Comparison of ENCODE assay signal across 9 mouse cellular contexts in genomic region chr12:36317036-36317819, GRCm38 (mm10). TPM values are rescaled to one million over a fixed set of nuclear protein-coding genes. Genes with fewer than 3 reads are reported as not detected.
A peak's percentile ranks its signal among the peaks of the same experiment; 100 is the strongest.
DNase-seq lines count a peak whose midpoint lies in the region; ATAC-seq and TF ChIP-seq lines count a peak whose summit lies in the region.
"Had no signal": no experiment of that assay in that cellular context is flagged by ENCODE, and none has a peak within 500 bp of the region (broad histone marks: within the 10 kb centered on the region; RNA-seq: fewer than 3 reads in every experiment).

No protein-coding gene starts in this region.

- H3K36me3 ChIP-seq in forebrain, postnatal 0 days (ENCODE audit: insufficient read depth) = no peaks in the 10 kb centered on the region
- no peaks in the 10 kb centered on the region for H3K36me3 ChIP-seq in hindbrain, embryonic 16.5 days (ENCODE audit: control insufficient read depth, insufficient read depth, low read length)
- H3K36me3 ChIP-seq in midbrain, postnatal 0 days (ENCODE audit: insufficient read depth, low read length) = no peaks in the 10 kb centered on the region
- no peaks in the 10 kb centered on the region for H3K36me3 ChIP-seq in stomach, embryonic 14.5 days (ENCODE audit: control insufficient read depth, insufficient read depth, low read length)

- no peaks in the 10 kb centered on the region for H3K9me3 ChIP-seq in forebrain, postnatal 0 days (ENCODE audit: low read length)
- H3K9me3 ChIP-seq in hindbrain, embryonic 16.5 days (ENCODE audit: control insufficient read depth, low read length) = no peaks in the 10 kb centered on the region
- no peaks in the 10 kb centered on the region for H3K9me3 ChIP-seq in midbrain, postnatal 0 days (ENCODE audit: low read length)
- H3K9me3 ChIP-seq in stomach, embryonic 14.5 days (ENCODE audit: control insufficient read depth, low read depth, low read length) = no peaks in the 10 kb centered on the region

- H3K27ac ChIP-seq in layer of hippocampus, adult 2 months = no peak overlapping the region
- H3K27ac ChIP-seq in forebrain, postnatal 0 days (ENCODE audit: low read depth, low read length) = no peak overlapping the region
- H3K27ac ChIP-seq in hindbrain, embryonic 16.5 days (ENCODE audit: low read depth, low read length) = no peak overlapping the region; the same call in 1 of the 2 replicates
- no peak overlapping the region for H3K27ac ChIP-seq in midbrain, postnatal 0 days (ENCODE audit: low read depth, low read length)
- no peak overlapping the region for H3K27ac ChIP-seq in stomach, embryonic 14.5 days (ENCODE audit: low read length)

- peak overlapping the region; percentile 19 for H3K9ac ChIP-seq in forebrain, postnatal 0 days
- H3K9ac ChIP-seq in hindbrain, embryonic 16.5 days (ENCODE audit: low read depth, low read length) = peak overlapping the region; percentile 60
- H3K9ac ChIP-seq in midbrain, postnatal 0 days (replicated peaks; ENCODE audit: low read length, poor library complexity, severe bottlenecking) = 0 out of 2 replicates have a peak overlapping the region, but pooled peaks have one; percentile 20
- H3K9ac ChIP-seq in stomach, embryonic 14.5 days (replicated peaks; ENCODE audit: low read depth, low read length) = no peak overlapping the region; the same call in 1 of the 2 replicates

- 2% methylated on average over 30 of the region's 30 CpGs for WGBS in forebrain, postnatal 0 days
- WGBS in hindbrain, embryonic 16.5 days = 2% methylated on average over 30 of the region's 30 CpGs
- WGBS in midbrain, postnatal 0 days = 1% methylated on average over 30 of the region's 30 CpGs
- WGBS in stomach, embryonic 14.5 days = 3% methylated on average over 30 of the region's 30 CpGs

- peak in 1 of 2 experiments; percentile 23 for DNase-seq in layer of hippocampus, adult 2 months (ENCODE audit: low spot score in 2 of 2)
- DNase-seq in layer of hippocampus, adult 9-10 months (ENCODE audit: low spot score) = no peak
- DNase-seq in c-Kit-positive CD71-positive TER-119-positive erythroid progenitor cells, embryonic 14.5 days (ENCODE audit: low spot score) = peak; percentile 3
- peak; percentile 63 for DNase-seq in forebrain, postnatal 0 days
- peak; percentile 33 for DNase-seq in liver
- DNase-seq in midbrain, postnatal 0 days (ENCODE audit: low spot score) = peak; percentile 68

- no peaks in the 10 kb centered on the region for H3K27me3 ChIP-seq in forebrain, postnatal 0 days (ENCODE audit: insufficient read depth, low read length)
- no peaks in the 10 kb centered on the region; the same call in 1 of the 2 replicates for H3K27me3 ChIP-seq in hindbrain, embryonic 16.5 days (replicated peaks; ENCODE audit: control insufficient read depth, insufficient read depth, low read length)
- H3K27me3 ChIP-seq in midbrain, postnatal 0 days (ENCODE audit: insufficient read depth, low read length) = no peaks in the 10 kb centered on the region; the same call in 1 of the 2 replicates
- H3K27me3 ChIP-seq in stomach, embryonic 14.5 days (ENCODE audit: control insufficient read depth, insufficient read depth, low read length) = no peaks in the 10 kb centered on the region

- TF ChIP-seq CTCF in layer of hippocampus, adult 2 months (conservative IDR thresholded peaks at IDR 0.05) = 0 out of 2 replicates have a peak, but pooled peaks have one; percentile 12
- peak; percentile 15; the same call in 1 of the 2 replicates for TF ChIP-seq CTCF in forebrain, postnatal 0 days (IDR thresholded peaks at IDR 0.05; ENCODE audit: low read depth)
- no peak for TF ChIP-seq CTCF in midbrain, postnatal 0 days (IDR thresholded peaks at IDR 0.05)

- H3K4me2 ChIP-seq in forebrain, postnatal 0 days (ENCODE audit: low read depth) = peak overlapping the region; percentile 85
- peak overlapping the region; percentile 92 for H3K4me2 ChIP-seq in hindbrain, embryonic 16.5 days (ENCODE audit: low read length)
- H3K4me2 ChIP-seq in midbrain, postnatal 0 days (ENCODE audit: low read depth, low read length, poor library complexity, severe bottlenecking) = peak overlapping the region; percentile 91
- peak overlapping the region; percentile 77 for H3K4me2 ChIP-seq in stomach, embryonic 14.5 days (replicated peaks; ENCODE audit: low read depth, low read length)

- peak overlapping the region; percentile 56 for H3K4me3 ChIP-seq in layer of hippocampus, adult 2 months
- H3K4me3 ChIP-seq in forebrain, postnatal 0 days (ENCODE audit: low read depth, low read length) = peak overlapping the region; percentile 42
- peak overlapping the region; percentile 54 for H3K4me3 ChIP-seq in hindbrain, embryonic 16.5 days (ENCODE audit: low read length)
- H3K4me3 ChIP-seq in midbrain, postnatal 0 days (ENCODE audit: low read depth, low read length) = peak overlapping the region; percentile 44
- peak overlapping the region; percentile 34 for H3K4me3 ChIP-seq in stomach, embryonic 14.5 days (ENCODE audit: low read depth, low read length)

- no peaks in the 10 kb centered on the region for H3K4me1 ChIP-seq in forebrain, postnatal 0 days (ENCODE audit: insufficient read depth)
- peaks cover 8% of the 10 kb centered on the region for H3K4me1 ChIP-seq in hindbrain, embryonic 16.5 days (ENCODE audit: control insufficient read depth, insufficient read depth, low read depth, low read length)
- no peaks in the 10 kb centered on the region for H3K4me1 ChIP-seq in midbrain, postnatal 0 days (ENCODE audit: insufficient read depth, low read length)
- peaks cover 5% of the 10 kb centered on the region; the same call in 1 of the 2 replicates for H3K4me1 ChIP-seq in stomach, embryonic 14.5 days (ENCODE audit: control insufficient read depth, insufficient read depth, low read length)

- ATAC-seq in forebrain, postnatal 0 days = peak; percentile 94
- ATAC-seq in hindbrain, embryonic 16.5 days = peak; percentile 93
- peak; percentile 79 for ATAC-seq in midbrain, postnatal 0 days (ENCODE audit: low FRiP score)
- peak; percentile 82 for ATAC-seq in stomach, embryonic 14.5 days (ENCODE audit: insufficient number of reproducible peaks, insufficient read depth, low FRiP score, low read depth)

RNA-seq across cellular contexts. Expression of gene Sostdc1, which starts 3.3 kb away (rescaled TPM):
- 1 to 10 TPM; 2.5 to 5.1 TPM for total RNA-seq in layer of hippocampus, adult 2 months (2021)
- 6.9 and 8.3 TPM in 2 replicates for total RNA-seq in forebrain, postnatal 0 days (2014; rRNA removed)
- 12.6 and 16.7 TPM in 2 replicates for polyA plus RNA-seq in forebrain, postnatal 0 days (2015; fragmentation: Nextera tagmentation; extraction: Ambion mirVana)
- polyA plus RNA-seq in hindbrain, embryonic 16.5 days (2015; fragmentation: Nextera tagmentation; extraction: Ambion mirVana) = 32.8 and 36.1 TPM in 2 replicates
- 4.7 and 10.4 TPM in 2 replicates for total RNA-seq in midbrain, postnatal 0 days (2014; rRNA removed)
- polyA plus RNA-seq in midbrain, postnatal 0 days (2015; fragmentation: Nextera tagmentation; extraction: Ambion mirVana) = 6.0 and 6.7 TPM in 2 replicates
- 7.8 and 8.3 TPM in 2 replicates for polyA plus RNA-seq in stomach, embryonic 14.5 days (2014; fragmentation: Nextera tagmentation; extraction: Ambion mirVana)
- total RNA-seq: MEL had no signal
